Mouse (Mus musculus): Measurements from ENCODE around the gene Tpt1.

Gene Tpt1

DNA sequence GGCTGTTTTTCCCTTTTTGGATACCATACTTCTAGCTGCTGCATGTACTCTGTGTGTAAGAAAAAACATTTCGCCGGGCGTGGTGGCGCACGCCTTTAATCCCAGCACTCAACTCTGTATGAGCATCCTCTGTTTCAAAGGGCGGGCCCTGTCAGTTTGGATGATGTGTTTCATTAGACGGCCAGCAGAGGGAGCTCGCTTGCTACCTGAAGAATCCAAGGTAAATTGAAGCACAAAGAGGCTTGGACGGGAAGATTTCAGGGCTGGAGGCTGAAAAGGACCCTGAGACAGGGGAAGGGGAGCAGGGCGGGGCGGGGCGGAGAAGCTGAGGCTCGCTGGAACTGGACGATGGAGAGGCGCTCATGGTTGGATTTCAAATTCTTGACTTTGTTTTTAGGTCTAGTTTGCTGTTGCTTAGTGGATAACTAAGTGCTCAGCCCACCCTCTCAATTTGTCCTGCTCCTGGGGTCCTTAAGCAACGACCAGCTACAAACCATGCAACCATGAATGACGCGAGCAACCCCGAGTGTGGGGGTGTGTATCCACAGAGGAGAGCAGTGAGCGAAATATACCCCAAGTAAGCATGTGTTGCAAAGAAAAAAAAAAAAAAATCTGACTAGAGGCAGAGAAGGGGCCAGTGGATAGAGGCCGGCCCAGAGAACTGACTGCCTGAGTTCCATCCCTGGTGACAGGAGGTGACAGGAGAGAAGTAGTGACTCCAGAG, 31.6 kb downstream of the Tpt1 start:
- in situ Hi-C loops (cut with MboI, MseI): no loop called here

DNA sequence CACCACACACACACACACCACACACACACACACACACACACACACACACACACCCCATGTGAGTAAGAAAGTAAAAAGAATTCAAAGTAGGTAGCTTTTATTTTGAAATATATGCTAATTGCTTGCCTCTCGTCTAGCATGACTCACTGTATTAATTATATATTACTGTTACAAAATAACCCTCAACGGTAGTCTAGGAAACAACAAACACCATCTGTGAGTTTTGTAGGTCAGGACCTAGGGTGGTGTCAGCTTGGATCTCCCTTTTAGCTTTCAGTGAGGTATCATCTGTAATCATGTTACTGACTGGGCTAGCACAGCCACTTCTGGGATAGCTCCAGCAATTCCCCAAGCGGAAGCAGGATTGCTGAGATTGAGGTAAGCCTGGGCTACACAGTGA, 32.4 kb downstream of the Tpt1 start:
- in situ Hi-C loops (cut with MboI, MseI): no loop called here

DNA sequence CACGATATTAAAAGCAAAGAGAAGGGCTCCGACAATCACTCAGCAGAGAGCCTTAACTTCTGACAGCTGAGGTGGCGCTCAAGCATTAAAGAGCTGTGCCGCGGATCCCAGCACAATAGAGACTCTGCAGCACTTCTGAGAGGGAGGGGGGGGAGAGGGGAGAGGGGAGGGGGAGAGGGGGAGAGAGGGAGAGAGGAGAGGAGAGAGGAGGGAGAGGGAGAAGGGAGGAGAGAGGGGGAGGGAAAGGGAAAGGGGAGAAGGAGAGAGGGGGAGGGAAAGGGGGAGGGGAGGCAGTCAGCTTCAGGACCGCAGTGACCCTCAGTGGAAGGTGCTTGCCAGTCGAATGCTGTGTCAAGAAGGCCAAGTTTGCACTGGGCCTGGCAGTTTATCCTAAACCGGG, 34.1 kb downstream of the Tpt1 start:
- in situ Hi-C loops (cut with MboI, MseI): no loop called here

DNA sequence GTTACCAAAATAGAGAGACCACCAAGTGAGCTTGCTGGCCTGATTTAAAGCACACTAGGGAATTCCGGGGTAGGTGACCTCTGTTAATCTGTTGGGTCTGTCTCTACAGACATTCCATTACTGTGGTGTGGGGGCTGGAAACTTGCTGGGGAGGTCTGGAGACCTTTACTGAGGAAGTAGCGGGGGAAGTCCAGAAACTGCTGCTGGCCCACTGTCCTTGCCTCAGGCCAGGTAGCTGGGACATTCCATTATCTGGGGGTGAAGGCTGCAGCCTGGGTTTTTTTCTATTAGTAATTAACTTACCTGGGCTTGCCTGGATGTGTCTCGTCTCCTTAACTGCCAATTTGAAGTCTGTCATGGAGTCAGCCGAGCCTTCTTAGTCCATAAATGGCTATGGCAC, 37.0 kb downstream of the Tpt1 start:
- in situ Hi-C loops (cut with MboI, MseI): no loop called here

DNA sequence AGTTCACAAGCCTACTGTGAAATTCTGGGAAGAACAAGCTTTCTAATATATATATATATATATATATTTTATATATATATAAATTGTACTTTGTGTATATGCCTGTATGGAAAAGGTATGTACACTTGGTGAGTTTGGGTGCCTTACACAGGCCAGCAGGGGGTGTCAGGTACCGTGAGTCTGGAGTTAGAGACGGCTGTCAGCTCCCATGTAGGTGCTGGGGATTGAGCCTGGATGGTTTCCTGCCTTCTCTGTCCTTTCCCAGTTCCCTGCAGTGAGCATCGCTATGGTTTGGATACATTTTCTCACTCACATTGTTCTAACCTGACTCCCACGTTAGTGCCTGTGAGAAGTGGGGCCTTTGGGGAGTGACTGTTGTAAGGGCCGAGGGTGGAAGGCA, 38.4 kb downstream of the Tpt1 start:
- in situ Hi-C loops (cut with MboI, MseI): no loop called here

DNA sequence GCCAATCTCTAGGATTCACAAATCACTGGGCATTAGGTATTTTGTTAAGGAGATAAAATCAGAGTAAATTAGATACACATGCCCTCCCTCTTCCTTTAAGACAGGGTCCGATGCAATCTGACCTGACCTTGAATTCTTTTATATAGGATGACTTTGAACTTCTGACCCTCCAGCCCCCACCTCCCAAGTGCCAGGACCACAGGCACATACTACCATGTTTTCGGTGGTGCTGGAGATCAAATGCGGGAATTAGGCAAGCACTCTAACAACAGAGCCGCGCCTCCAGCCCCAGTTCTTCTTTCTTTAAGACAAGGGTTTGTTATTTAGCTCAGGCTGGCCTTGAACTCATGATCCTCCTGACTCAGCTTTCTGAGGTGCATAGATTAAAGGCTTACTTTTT, 39.0 kb downstream of the Tpt1 start:
- in situ Hi-C loops (cut with MboI, MseI): no loop called here

DNA sequence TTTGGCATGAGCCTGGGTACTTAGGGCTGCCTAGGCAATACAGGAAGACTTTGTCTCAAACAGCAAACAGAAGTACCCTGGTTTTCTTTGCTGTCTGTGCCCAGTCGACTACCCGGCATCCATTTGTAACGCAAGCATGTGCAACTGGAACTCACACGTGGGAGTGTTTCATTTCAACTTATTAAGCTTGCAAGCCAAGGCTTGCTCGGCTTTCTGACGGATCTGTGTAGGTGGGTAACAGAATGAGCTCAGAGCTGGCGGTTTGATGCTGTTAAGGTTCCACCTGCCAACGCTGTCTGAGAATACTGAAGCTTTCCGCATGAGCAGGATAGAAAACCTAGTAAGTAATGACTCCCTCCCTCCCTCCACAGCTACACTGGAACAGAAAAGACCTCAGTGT, 47.2 kb downstream of the Tpt1 start:
- in situ Hi-C loops (cut with MboI, MseI): no loop called here

Measured in regulatory T cell (primary cell).